Mouse (Mus musculus): ENCODE results near the gene Rmnd1.

- no peak for TF ChIP-seq CTCF (IDR thresholded peaks at IDR 0.05; ENCODE audit: low read depth, low read length)
- no peak for TF ChIP-seq POLR2A (IDR thresholded peaks at IDR 0.05; ENCODE audit: insufficient read depth, low read length)
- TF ChIP-seq EP300 (IDR thresholded peaks at IDR 0.05; ENCODE audit: insufficient read depth, low read depth, low read length), result no peak
Observed at GRCm38 (mm10) chr10:4390550-4390949, 41.6 kb downstream of the Rmnd1 start.

Measured in ES-Bruce4 (cell line).